19 mouse cellular contexts compared by ENCODE assay signal in genomic region chr1:80950406-80950805, GRCm38 (mm10).
DNase-seq lines count a peak whose midpoint lies in the region; ATAC-seq and TF ChIP-seq lines count a peak whose summit lies in the region.
"Had no signal": no experiment of that assay in that cellular context is flagged by ENCODE, and none has a peak within 500 bp of the region (broad histone marks: within the 10 kb centered on the region; RNA-seq: fewer than 3 reads in every experiment).

No protein-coding gene starts in this region.

- H3K9ac ChIP-seq in forebrain, embryonic 14.5 days (ENCODE audit: low read length) = no peak overlapping the region
- H3K9ac ChIP-seq in liver, postnatal 0 days (replicated peaks) = no peak overlapping the region
- H3K9ac ChIP-seq: forebrain, embryonic 13.5 days; heart, embryonic 15.5 days; kidney, embryonic 15.5 days; liver, embryonic 13.5 days had no signal

- no peaks in the 10 kb centered on the region for H3K9me3 ChIP-seq in forebrain, embryonic 14.5 days (replicated peaks; ENCODE audit: control insufficient read depth, low read length)
- H3K9me3 ChIP-seq in forebrain, embryonic 10.5 days = no peaks in the 10 kb centered on the region
- H3K9me3 ChIP-seq in liver, postnatal 0 days (ENCODE audit: low read length) = no peaks in the 10 kb centered on the region
- H3K9me3 ChIP-seq: forebrain, embryonic 13.5 days; G1E; heart, embryonic 15.5 days; kidney, embryonic 15.5 days; liver, embryonic 13.5 days had no signal

- no peak overlapping the region for H3K27ac ChIP-seq in forebrain, embryonic 14.5 days (ENCODE audit: low read depth, low read length)
- H3K27ac ChIP-seq in forebrain, embryonic 10.5 days = no peak overlapping the region
- H3K27ac ChIP-seq in liver, postnatal 0 days (ENCODE audit: low read depth) = no peak overlapping the region
- H3K27ac ChIP-seq: forebrain, embryonic 13.5 days; heart, embryonic 15.5 days; kidney, embryonic 15.5 days; liver, embryonic 13.5 days had no signal

- H3K4me1 ChIP-seq in forebrain, embryonic 14.5 days (ENCODE audit: control insufficient read depth, insufficient read depth, low read length) = no peaks in the 10 kb centered on the region
- H3K4me1 ChIP-seq in forebrain, embryonic 10.5 days = no peaks in the 10 kb centered on the region
- H3K4me1 ChIP-seq in liver, postnatal 0 days (ENCODE audit: insufficient read depth) = no peaks in the 10 kb centered on the region
- H3K4me1 ChIP-seq: forebrain, embryonic 13.5 days; heart, embryonic 15.5 days; kidney, embryonic 15.5 days; liver, embryonic 13.5 days had no signal

- TF ChIP-seq CTCF in liver, postnatal 0 days (IDR thresholded peaks at IDR 0.05; ENCODE audit: low read depth) = no peak

- no peaks in the 10 kb centered on the region for H3K36me3 ChIP-seq in forebrain, embryonic 14.5 days (ENCODE audit: control insufficient read depth, insufficient read depth, low read length)
- H3K36me3 ChIP-seq in forebrain, embryonic 10.5 days (replicated peaks) = no peaks in the 10 kb centered on the region
- no peaks in the 10 kb centered on the region for H3K36me3 ChIP-seq in liver, postnatal 0 days (replicated peaks; ENCODE audit: insufficient read depth, low read length)
- H3K36me3 ChIP-seq: G1E; heart, embryonic 15.5 days; kidney, embryonic 15.5 days; liver, embryonic 13.5 days had no signal

- no peak for TF ChIP-seq EP300 in liver, postnatal 0 days (IDR thresholded peaks at IDR 0.05; ENCODE audit: low read depth)

- WGBS in forebrain, embryonic 14.5 days = 92% methylated on average over 4 of the region's 4 CpGs
- 90% methylated on average over 4 of the region's 4 CpGs for WGBS in forebrain, embryonic 10.5 days
- 79% methylated on average over 4 of the region's 4 CpGs for WGBS in liver, postnatal 0 days (ENCODE audit: insufficient replicate concordance)

- no peak overlapping the region for H3K4me3 ChIP-seq in forebrain, embryonic 14.5 days (ENCODE audit: low read depth, low read length)
- no peak overlapping the region for H3K4me3 ChIP-seq in forebrain, embryonic 10.5 days
- no peak overlapping the region for H3K4me3 ChIP-seq in liver, postnatal 0 days (ENCODE audit: low read depth, low read length)
- H3K4me3 ChIP-seq: forebrain, embryonic 13.5 days; heart, embryonic 15.5 days; kidney, embryonic 15.5 days; liver, embryonic 13.5 days had no signal

- no peak overlapping the region for H3K4me2 ChIP-seq in forebrain, embryonic 14.5 days (ENCODE audit: low read length)
- no peak overlapping the region for H3K4me2 ChIP-seq in liver, postnatal 0 days (ENCODE audit: low read depth, low read length)
- H3K4me2 ChIP-seq: forebrain, embryonic 13.5 days; heart, embryonic 15.5 days; kidney, embryonic 15.5 days; liver, embryonic 13.5 days had no signal

- DNase-seq in adrenal gland, postnatal 10 days = peak; percentile 4
- no peak for DNase-seq in adrenal gland, postnatal 4 days (ENCODE audit: low spot score in 2 of 2)
- DNase-seq in forebrain, embryonic 14.5 days (ENCODE audit: low spot score) = peak; percentile 14
- no peak for DNase-seq in forebrain, embryonic 10.5 days (ENCODE audit: extremely low spot score, low spot score)
- peak; percentile 8 for DNase-seq in liver
- no peak for DNase-seq in liver, postnatal 0 days
- peak; percentile 11 for DNase-seq in NIH3T3 (ENCODE audit: low read depth)
- DNase-seq: adrenal gland, adult 8-10 months; heart, adult 18-20 months; layer of hippocampus, postnatal 36 days; liver, embryonic 13.5 days; lung, postnatal 10 days; thymus, postnatal 4 days had no signal

- no peak for ATAC-seq in forebrain, embryonic 14.5 days
- ATAC-seq in liver, postnatal 0 days = no peak
- no peak for ATAC-seq in granulocyte monocyte progenitor cell, adult 5-6 weeks (replicated peaks; ENCODE audit: poor library complexity, severe bottlenecking)
- ATAC-seq: CD4-positive, CD25-positive, alpha-beta regulatory T cell, adult 4 months; forebrain, embryonic 13.5 days had no signal

- H3K27me3 ChIP-seq in forebrain, embryonic 14.5 days (replicated peaks; ENCODE audit: control insufficient read depth, insufficient read depth, low read length) = no peaks in the 10 kb centered on the region
- no peaks in the 10 kb centered on the region for H3K27me3 ChIP-seq in forebrain, embryonic 10.5 days (ENCODE audit: poor library complexity, severe bottlenecking)
- H3K27me3 ChIP-seq in liver, postnatal 0 days (ENCODE audit: insufficient read depth, low read length) = no peaks in the 10 kb centered on the region
- H3K27me3 ChIP-seq: forebrain, embryonic 13.5 days; heart, embryonic 15.5 days; kidney, embryonic 15.5 days; liver, embryonic 13.5 days had no signal

Comparison
In these comparisons a context has a peak if more than half of its experiments do, and no peak if none do; other contexts are left out.
1. DNase-seq: peak in adrenal gland, postnatal 10 days (single experiment), forebrain, embryonic 14.5 days (single experiment), liver (single experiment) and NIH3T3 (single experiment); none in adrenal gland, postnatal 4 days (0 of 2), forebrain, embryonic 10.5 days (single experiment) and liver, postnatal 0 days (single experiment).